Mouse (Mus musculus) stomach, postnatal 0 days (tissue): ENCODE measurements around the gene Tubb5. TPM values are rescaled to one million over a fixed set of nuclear protein-coding genes. Genes with fewer than 3 reads are reported as not detected.

ENCODE experiments used
- ATAC-seq: fragments of 200-750 bp; cut with Nextera tagmentation; 2 replicates; pipeline ENCODE4 v1.8.0; 2017; ENCODE audit not compliant: low FRiP score, low TSS enrichment
- DNase-seq: peaks from one replicate; pipeline ENCODE4 v3.0.0-alpha.2; 2016; ENCODE audit warnings: low spot score
- H3K27ac ChIP-seq: fragments of 300-500 bp; sonication (generic); replicated peaks from 2 replicates; pipeline ENCODE4 v1.5.1; 2014; ENCODE audit warnings: mild to moderate bottlenecking, control low read depth
- H3K27me3 ChIP-seq: fragments of 300-500 bp; sonication (generic); 2 replicates; pipeline ENCODE4 v1.6.1; 2014; ENCODE audit warnings: low read length; ENCODE audit not compliant: control insufficient read depth, insufficient read depth
- H3K36me3 ChIP-seq: fragments of 300-500 bp; sonication (generic); 2 replicates; pipeline ENCODE4 v1.6.1; 2014; ENCODE audit warnings: low read length, mixed read lengths; ENCODE audit not compliant: control insufficient read depth, insufficient read depth
- H3K4me1 ChIP-seq: fragments of 300-500 bp; sonication (generic); replicated peaks from 2 replicates; pipeline ENCODE4 v1.6.1; 2014; ENCODE audit warnings: antibody characterized with exemption; ENCODE audit not compliant: control insufficient read depth, insufficient read depth
- H3K4me2 ChIP-seq: fragments of 300-500 bp; sonication (generic); replicated peaks from 2 replicates; pipeline ENCODE4 v1.6.1; 2014; ENCODE audit warnings: low read depth, mild to moderate bottlenecking, control low read depth, moderate library complexity
- H3K4me3 ChIP-seq: fragments of 300-500 bp; sonication (generic); 2 replicates; pipeline ENCODE4 v1.5.1; 2014; ENCODE audit warnings: low read depth, low read length, control low read depth
- H3K9ac ChIP-seq: fragments of 300-500 bp; sonication (generic); 2 replicates; pipeline ENCODE4 v1.6.1; 2014; ENCODE audit warnings: mild to moderate bottlenecking, low read length, control low read depth, mixed read lengths
- H3K9me3 ChIP-seq: fragments of 300-500 bp; sonication (generic); 2 replicates; pipeline ENCODE4 v1.6.1; 2016; ENCODE audit warnings: low read length; ENCODE audit not compliant: control insufficient read depth
- CTCF ChIP-seq: IDR thresholded peaks from 2 replicates; pipeline ENCODE4 v1.5.1; 2016; ENCODE audit warnings: antibody characterized with exemption, low read depth, mild to moderate bottlenecking, moderate library complexity
- EP300 ChIP-seq: optimal IDR thresholded peaks from 2 replicates; pipeline ENCODE3; 2016; ENCODE audit warnings: antibody characterized with exemption
- WGBS: fragments of 180-500 bp; shearing (Covaris S2); extraction: QIAGEN DNeasy Blood & Tissue Kit; methylation state at CpG from one replicate; pipeline ENCODE4 v1.1.7; 2014; 5-methylcytosine and 5-hydroxymethylcytosine counted together
- polyA plus RNA-seq: library from polyadenylated mRNA; unstranded; fragments of >200 nt; fragmentation: Nextera tagmentation; extraction: Ambion mirVana; gene quantifications from 2 replicates; pipeline ENCODE4 v1.2.1, GENCODE M21; 2015

The Tubb5 gene
- polyA plus RNA-seq, 1 experiment from 2014 or later = 296 TPM

GRCm38 (mm10) chr17:35803020-35803419, 35.1 kb downstream of the Tubb5 start:
- 29% methylated on average over 6 of the region's 6 CpGs for WGBS
- no peak overlapping the region for H3K4me2 ChIP-seq
- no peak overlapping the region for H3K4me3 ChIP-seq
- 0 out of 2 replicates have a peak overlapping the region, but pooled peaks have one; percentile 49 for H3K27ac ChIP-seq
- no peak for DNase-seq
- 0 out of 2 replicates have a peak, but pooled peaks cover 3% of the 10 kb centered on the region for H3K4me1 ChIP-seq
- no peaks in the 10 kb centered on the region for H3K36me3 ChIP-seq
- TF ChIP-seq CTCF = no peak
- no peaks in the 10 kb centered on the region for H3K27me3 ChIP-seq
- H3K9ac ChIP-seq = no peak overlapping the region
- H3K9me3 ChIP-seq = no peaks in the 10 kb centered on the region
- peak; percentile 28; the same call in 1 of the 2 replicates for ATAC-seq

GRCm38 (mm10) chr17:35800905-35801304, 37.2 kb downstream of the Tubb5 start:
- Histone ChIP-seq H3K9me3 (no peaks in the 10 kb centered on the region), H3K4me3 (no peak overlapping the region), H3K36me3 (no peaks in the 10 kb centered on the region), H3K27ac (no peak overlapping the region), H3K4me2 (no peak overlapping the region), H3K27me3 (no peaks in the 10 kb centered on the region), H3K4me1 (0 out of 2 replicates have a peak, but pooled peaks cover 3% of the 10 kb centered on the region), H3K9ac (no peak overlapping the region)
- DNase-seq (no peak), ATAC-seq (no peak)
- 67% methylated on average over 2 of the region's 2 CpGs for WGBS
- TF ChIP-seq EP300 = no peak
- TF ChIP-seq CTCF = no peak

GRCm38 (mm10) chr17:35796835-35797234, 41.3 kb downstream of the Tubb5 start:
- H3K4me1 ChIP-seq = no peaks in the 10 kb centered on the region
- ATAC-seq (no peak), DNase-seq (no peak)
- 51% methylated on average over 5 of the region's 5 CpGs for WGBS
- H3K4me2 ChIP-seq = no peak overlapping the region
- no peaks in the 10 kb centered on the region for H3K36me3 ChIP-seq
- H3K9ac ChIP-seq = no peak overlapping the region
- H3K27me3 ChIP-seq = no peaks in the 10 kb centered on the region
- H3K4me3 ChIP-seq = no peak overlapping the region
- H3K9me3 ChIP-seq = no peaks in the 10 kb centered on the region
- no peak for TF ChIP-seq EP300
- TF ChIP-seq CTCF = no peak
- no peak overlapping the region for H3K27ac ChIP-seq

GRCm38 (mm10) chr17:35795656-35796055, 42.5 kb downstream of the Tubb5 start:
- WGBS = 67% methylated on average over 6 of the region's 6 CpGs

GRCm38 (mm10) chr17:35795099-35795498, 43.0 kb downstream of the Tubb5 start:
- no peak overlapping the region for H3K27ac ChIP-seq
- DNase-seq (no peak), ATAC-seq (0 out of 2 replicates have a peak, but pooled peaks have one; percentile 22)
- no peaks in the 10 kb centered on the region for H3K36me3 ChIP-seq
- H3K4me2 ChIP-seq = no peak overlapping the region
- 41% methylated on average over 2 of the region's 2 CpGs for WGBS
- H3K4me3 ChIP-seq = no peak overlapping the region
- H3K27me3 ChIP-seq = no peaks in the 10 kb centered on the region
- no peak overlapping the region for H3K9ac ChIP-seq
- H3K9me3 ChIP-seq = no peaks in the 10 kb centered on the region
- H3K4me1 ChIP-seq = no peaks in the 10 kb centered on the region
- TF ChIP-seq CTCF = no peak
- TF ChIP-seq EP300 = no peak

More at GRCm38 (mm10) chr17:35795656-35796055, 42.5 kb downstream of the Tubb5 start:
- no peaks in the 10 kb centered on the region for H3K27me3 ChIP-seq
- no peak for DNase-seq
- TF ChIP-seq CTCF (no peak), EP300 (no peak)
- H3K4me2 ChIP-seq = no peak overlapping the region
- H3K9me3 ChIP-seq = no peaks in the 10 kb centered on the region
- H3K4me3 ChIP-seq = no peak overlapping the region
- H3K4me1 ChIP-seq = no peaks in the 10 kb centered on the region
- no peak overlapping the region for H3K9ac ChIP-seq
- H3K27ac ChIP-seq = no peak overlapping the region
- H3K36me3 ChIP-seq = no peaks in the 10 kb centered on the region
- ATAC-seq = no peak

- H3K9me3 ChIP-seq = no peaks in the 10 kb centered on the region
- H3K9ac ChIP-seq = no peak overlapping the region
- H3K27ac ChIP-seq = no peak overlapping the region
- 53% methylated on average over 2 of the region's 2 CpGs for WGBS
- no peak overlapping the region for H3K4me2 ChIP-seq
- H3K36me3 ChIP-seq = no peaks in the 10 kb centered on the region
- TF ChIP-seq EP300 (no peak), CTCF (no peak)
- no peaks in the 10 kb centered on the region for H3K27me3 ChIP-seq
- H3K4me3 ChIP-seq = no peak overlapping the region
- ATAC-seq = no peak
- H3K4me1 ChIP-seq = no peaks in the 10 kb centered on the region
- no peak for DNase-seq
These were observed 45.3 kb downstream of the Tubb5 start for GRCm38 (mm10) chr17:35792837-35793236.
